Mouse (Mus musculus) induced T-regulatory cell, adult 2 months (primary cell): Measurements from ENCODE around the gene Cdh12.

ENCODE experiments used
- DNase-seq: peaks from one replicate; pipeline ENCODE4 v3.0.0-alpha.2; 2012; ENCODE audit warnings: low read depth

Cdh12 gene

GRCm38 (mm10) chr15:20711859-20712258, 262.8 kb downstream of the Cdh12 start:
- DNase-seq, result no peak

DNA sequence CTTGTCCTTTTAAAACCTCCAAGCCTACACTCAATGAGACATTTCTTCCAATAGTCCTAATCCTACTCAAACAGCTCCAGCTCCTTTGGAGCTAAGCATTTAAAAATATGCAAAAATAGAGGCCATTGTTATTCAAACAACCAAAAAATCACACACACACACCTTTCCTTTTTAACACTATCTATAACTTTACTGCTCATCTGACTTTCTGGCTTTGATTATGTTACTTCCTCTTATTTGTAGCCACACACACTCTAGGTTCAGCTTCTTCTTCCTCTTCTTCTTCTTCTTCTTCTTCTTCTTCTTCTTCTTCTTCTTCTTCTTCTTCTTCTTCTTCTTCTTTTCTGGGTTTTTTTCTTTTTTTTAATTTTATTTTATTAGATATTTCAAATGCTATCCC, 323.2 kb downstream of the Cdh12 start:
- DNase-seq, result no peak

DNA sequence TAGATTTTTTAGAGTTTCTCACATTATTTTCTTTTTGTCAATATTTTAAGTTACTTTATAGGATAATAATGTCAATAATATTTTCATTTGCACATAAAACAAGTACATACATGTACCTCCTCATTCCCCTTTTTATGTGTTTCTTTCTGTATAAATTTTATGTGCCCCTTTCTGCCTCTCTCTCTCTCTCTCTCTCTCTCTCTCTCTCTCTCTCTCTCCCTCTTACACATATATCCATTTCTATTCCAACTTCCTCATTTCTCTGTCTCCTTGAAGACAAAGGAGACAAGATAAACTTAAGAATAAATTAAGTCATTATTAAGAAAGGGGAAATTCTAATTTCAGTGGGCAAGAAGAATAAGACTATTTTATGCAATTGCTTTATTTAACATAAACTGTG, 324.4 kb downstream of the Cdh12 start:
- no peak for DNase-seq

DNA sequence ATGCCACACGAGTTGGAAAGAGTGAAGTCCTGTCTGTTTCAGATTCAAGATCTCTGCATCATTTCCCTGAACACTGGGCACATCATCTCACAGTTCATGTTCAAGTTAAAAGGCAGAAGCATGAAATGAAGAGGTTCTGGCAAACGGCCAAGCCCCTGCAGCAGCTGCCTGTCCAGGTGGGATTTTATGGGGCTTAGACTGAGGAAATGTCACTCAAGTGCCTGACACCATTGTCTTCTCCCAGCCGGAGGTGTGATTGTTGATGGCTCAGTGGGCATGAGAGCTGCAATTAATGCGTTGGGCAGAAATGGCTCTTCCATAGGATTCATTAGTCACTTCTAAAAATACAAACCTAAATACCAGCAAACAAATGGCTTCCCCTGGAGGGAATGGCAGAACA, 347.9 kb downstream of the Cdh12 start:
- DNase-seq, result no peak

DNA sequence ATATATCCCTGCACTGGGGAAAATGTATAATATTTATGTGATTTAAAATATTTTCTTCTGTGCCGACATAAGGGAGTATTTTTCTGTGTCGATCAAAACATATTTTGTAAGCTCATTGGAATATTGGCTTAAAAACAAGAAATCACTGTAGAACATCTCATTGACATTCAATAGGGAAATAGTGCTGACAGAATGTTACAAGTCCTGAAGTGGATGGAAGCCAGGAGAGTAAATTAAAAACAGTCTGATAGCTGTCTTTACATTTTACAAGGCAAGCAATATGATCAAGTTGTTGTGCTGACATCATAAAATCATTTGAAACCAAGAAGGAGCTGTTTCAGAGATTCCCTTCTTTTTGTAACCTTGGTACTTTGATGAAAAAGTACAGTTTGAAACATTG, 349.5 kb downstream of the Cdh12 start:
- no peak for DNase-seq

DNA sequence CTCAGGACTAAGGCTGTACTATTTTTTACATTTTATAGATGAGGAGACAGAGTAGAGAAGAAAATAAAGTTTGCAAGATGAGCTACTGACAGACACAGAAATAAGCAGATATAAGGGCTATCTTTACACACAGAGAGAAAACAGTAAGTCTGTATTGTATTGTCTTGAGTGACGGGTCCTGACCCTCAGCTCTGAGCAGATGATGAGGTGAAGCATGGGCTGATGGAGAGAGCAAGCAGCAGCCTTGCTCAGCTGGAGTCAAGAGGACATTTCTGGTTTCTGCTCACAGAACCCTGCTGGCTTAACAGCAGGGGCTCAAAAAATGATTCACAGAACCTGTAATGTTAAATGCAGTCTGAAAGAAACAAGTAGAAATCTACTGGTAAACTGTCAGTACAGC, 386.8 kb downstream of the Cdh12 start:
- no peak for DNase-seq

DNA sequence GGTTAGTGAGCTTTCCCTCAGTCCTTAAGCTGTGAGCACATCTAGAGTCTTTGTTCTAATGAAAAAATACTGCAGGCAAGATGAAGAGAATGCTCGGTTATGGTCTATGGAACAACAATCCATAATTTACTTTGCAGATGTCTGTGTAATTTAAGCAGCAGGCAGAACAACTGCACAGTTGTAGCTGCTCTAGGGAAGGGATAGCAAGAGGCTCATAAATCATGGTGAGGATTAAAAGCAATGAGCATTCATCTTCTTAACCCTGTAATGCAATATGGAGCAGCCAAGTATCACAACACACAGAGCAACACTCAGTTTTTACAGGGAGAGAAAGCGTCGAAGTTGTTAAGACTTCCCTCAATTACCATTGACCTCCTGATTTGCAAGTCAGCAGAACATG, 387.9 kb downstream of the Cdh12 start:
- no peak for DNase-seq

DNA sequence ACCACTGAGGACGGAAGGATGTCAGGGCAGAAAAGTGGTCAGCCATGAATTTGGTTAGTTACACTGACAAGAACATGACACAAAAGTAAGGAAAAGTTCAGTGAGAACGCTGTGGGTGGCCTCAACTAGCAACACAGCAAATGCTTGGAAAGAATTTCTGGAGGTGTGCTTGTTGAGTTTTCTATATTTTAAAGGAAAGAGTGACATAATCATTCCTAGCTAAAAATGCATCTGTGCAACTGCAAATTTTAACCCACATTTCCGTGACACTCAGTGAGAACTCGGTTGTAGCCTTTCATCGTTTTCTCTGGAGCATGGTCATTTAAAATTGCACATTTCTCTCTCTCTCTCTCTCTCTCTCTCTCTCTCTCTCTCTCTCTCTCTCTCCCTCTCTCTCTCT, 392.4 kb downstream of the Cdh12 start:
- no peak for DNase-seq

GRCm38 (mm10) chr15:20863076-20863475, 414.0 kb downstream of the Cdh12 start:
- no peak for DNase-seq

DNA sequence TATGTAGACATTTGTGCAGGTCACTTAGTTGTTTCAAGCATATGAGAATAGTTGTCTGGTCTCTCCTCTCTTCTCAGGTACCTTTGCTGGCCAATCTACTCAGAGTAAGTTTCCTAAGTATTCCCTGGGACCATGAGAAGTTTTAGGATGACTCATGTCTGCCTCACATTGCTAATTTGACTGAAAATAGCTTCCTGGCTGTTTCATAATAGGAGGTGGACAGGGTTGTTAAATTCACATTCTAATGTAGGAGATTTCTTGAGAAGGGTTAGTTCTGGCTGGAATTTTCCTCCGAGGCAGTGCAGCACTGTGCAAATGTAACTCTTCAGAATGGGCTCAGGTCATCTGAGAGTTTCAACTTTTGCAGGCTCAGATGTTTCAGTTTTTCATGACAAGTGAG, 423.5 kb downstream of the Cdh12 start:
- no peak for DNase-seq

- no peak for DNase-seq
These were observed 427.9 kb downstream of the Cdh12 start for GRCm38 (mm10) chr15:20876993-20877392.

DNA sequence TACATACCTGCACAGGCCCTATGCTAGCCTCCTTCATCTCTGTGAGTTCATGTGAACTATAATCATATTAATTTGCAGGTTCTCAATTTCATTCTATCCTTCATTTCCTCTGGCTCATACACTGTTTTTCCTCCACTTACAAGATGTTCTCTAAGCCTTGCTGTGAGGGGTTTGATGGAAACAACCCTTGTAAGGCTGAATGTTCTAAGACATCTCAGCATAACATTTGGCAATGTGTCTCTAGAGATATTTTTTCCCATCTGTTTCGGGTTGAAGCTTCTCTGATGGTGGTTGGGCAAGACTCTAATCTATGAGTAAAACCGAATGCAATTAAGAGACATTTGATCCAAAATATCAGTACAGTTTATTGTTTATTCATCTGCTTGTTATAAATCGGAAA, 444.4 kb downstream of the Cdh12 start:
- no peak for DNase-seq

- DNase-seq, result no peak
These were observed 453.5 kb downstream of the Cdh12 start for GRCm38 (mm10) chr15:20902568-20902967.

GRCm38 (mm10) chr15:20928221-20928620, 479.2 kb downstream of the Cdh12 start:
- DNase-seq, result no peak

- DNase-seq, result no peak
These were observed 494.9 kb downstream of the Cdh12 start for GRCm38 (mm10) chr15:20944000-20944399.

- no peak for DNase-seq
These were observed 518.4 kb downstream of the Cdh12 start for GRCm38 (mm10) chr15:20967463-20967862.

- no peak for DNase-seq
These were observed 522.0 kb downstream of the Cdh12 start for GRCm38 (mm10) chr15:20971041-20971440.

- no peak for DNase-seq
These were observed 551.5 kb downstream of the Cdh12 start for GRCm38 (mm10) chr15:21000541-21000940.

DNA sequence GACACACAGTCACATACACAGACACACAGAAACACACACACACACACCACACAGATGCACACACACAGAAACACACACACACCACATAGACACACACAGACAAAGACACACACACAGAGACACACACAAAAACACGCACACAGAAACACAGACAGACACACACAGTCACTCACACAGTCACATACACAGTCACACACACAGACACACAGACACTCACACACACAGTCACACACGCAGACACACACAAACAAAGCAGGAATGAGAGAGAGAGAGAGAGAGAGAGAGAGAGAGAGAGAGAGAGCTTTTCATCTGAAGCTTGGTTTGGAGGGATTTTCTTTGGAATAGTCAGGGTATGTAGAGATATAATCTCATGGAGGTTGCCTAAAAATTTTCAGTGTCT, 558.9 kb downstream of the Cdh12 start:
- DNase-seq, result no peak

DNA sequence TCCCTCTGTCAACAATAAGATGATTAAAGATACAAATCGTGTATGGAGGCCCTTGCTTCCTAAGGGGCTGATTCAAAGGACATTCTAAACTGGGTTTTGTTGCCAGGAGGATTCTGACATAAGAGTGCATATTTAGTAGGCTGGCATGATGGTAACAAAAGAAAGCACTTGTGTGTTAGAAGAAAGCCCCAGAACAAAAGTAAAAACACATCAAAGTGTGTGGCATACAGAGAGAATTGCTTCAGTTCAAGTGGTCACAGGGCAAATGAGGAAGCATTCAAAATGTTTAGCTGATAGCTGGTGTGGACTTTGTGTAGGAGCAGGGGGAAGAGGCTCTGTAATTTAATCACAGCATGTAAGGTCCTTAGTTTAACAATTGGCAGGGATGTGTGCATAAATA, 559.4 kb downstream of the Cdh12 start:
- DNase-seq, result no peak

- no peak for DNase-seq
These were observed 559.9 kb downstream of the Cdh12 start for GRCm38 (mm10) chr15:21008969-21009368.

GRCm38 (mm10) chr15:21063683-21064082, 614.6 kb downstream of the Cdh12 start:
- no peak for DNase-seq

GRCm38 (mm10) chr15:21069264-21069663, 620.2 kb downstream of the Cdh12 start:
- DNase-seq, result no peak

GRCm38 (mm10) chr15:21092824-21093223, 643.8 kb downstream of the Cdh12 start:
- no peak for DNase-seq
